Mouse (Mus musculus): Measurements from ENCODE around the gene Mrpl27. TPM values are rescaled to one million over a fixed set of nuclear protein-coding genes. Genes with fewer than 3 reads are reported as not detected.
"Not testable (repeated sequence)": the region's sequence is repeated elsewhere in the genome, so short reads cannot be mapped to it uniquely, and the experiment has no call there.

Mrpl27 gene
- polyA plus RNA-seq, 1 experiment from 2014 or later: 147 TPM

- not testable (repeated sequence) for H3K4me3 ChIP-seq (ENCODE audit: low read depth, low read length); H3K9me3 ChIP-seq (ENCODE audit: control insufficient read depth, low read length); ATAC-seq (ENCODE audit: low read depth); H3K27me3 ChIP-seq (ENCODE audit: control insufficient read depth, insufficient read depth, low read length); H3K4me1 ChIP-seq (ENCODE audit: control insufficient read depth, insufficient read depth, low read length); H3K27ac ChIP-seq (ENCODE audit: low read depth, low read length); H3K36me3 ChIP-seq (ENCODE audit: control insufficient read depth, insufficient read depth, low read length); H3K4me2 ChIP-seq (ENCODE audit: low read depth, low read length); H3K9ac ChIP-seq (replicated peaks; ENCODE audit: low read depth, low read length)
- WGBS: 97% methylated on average over 5 of the region's 7 CpGs
Measured at GRCm38 (mm10) chr11:94651241-94651640, 2.3 kb upstream of the Mrpl27 start.

- Histone ChIP-seq H3K36me3 (ENCODE audit: control insufficient read depth, insufficient read depth, low read length) (no peaks in the 10 kb centered on the region), H3K4me1 (ENCODE audit: control insufficient read depth, insufficient read depth, low read length) (peaks cover 9% of the 10 kb centered on the region; the same call in 1 of the 2 replicates), H3K27me3 (ENCODE audit: control insufficient read depth, insufficient read depth, low read length) (no peaks in the 10 kb centered on the region), H3K27ac (ENCODE audit: low read depth, low read length) (no peak overlapping the region), H3K4me3 (ENCODE audit: low read depth, low read length) (peak overlapping the region; percentile 56), H3K9ac (replicated peaks; ENCODE audit: low read depth, low read length) (no peak overlapping the region), H3K9me3 (ENCODE audit: control insufficient read depth, low read length) (no peaks in the 10 kb centered on the region), H3K4me2 (ENCODE audit: low read depth, low read length) (peak overlapping the region; percentile 69)
- WGBS: 49% methylated on average over 8 of the region's 8 CpGs
- no peak for ATAC-seq (ENCODE audit: low read depth)
Measured at GRCm38 (mm10) chr11:94652973-94653372, 594 bp upstream of the Mrpl27 start.

GRCm38 (mm10) chr11:94661344-94661743 is 7.8 kb downstream of the Mrpl27 start:
- no peak overlapping the region for H3K4me3 ChIP-seq (ENCODE audit: low read depth, low read length)
- H3K27me3 ChIP-seq (ENCODE audit: control insufficient read depth, insufficient read depth, low read length): no peaks in the 10 kb centered on the region
- WGBS: 71% methylated on average over 1 of the region's 1 CpGs
- no peak overlapping the region for H3K4me2 ChIP-seq (ENCODE audit: low read depth, low read length)
- no peaks in the 10 kb centered on the region for H3K9me3 ChIP-seq (ENCODE audit: control insufficient read depth, low read length)
- H3K9ac ChIP-seq (replicated peaks; ENCODE audit: low read depth, low read length): no peak overlapping the region
- no peak for ATAC-seq (ENCODE audit: low read depth)
- no peak overlapping the region for H3K27ac ChIP-seq (ENCODE audit: low read depth, low read length)
- peaks cover 33% of the 10 kb centered on the region for H3K36me3 ChIP-seq (ENCODE audit: control insufficient read depth, insufficient read depth, low read length)
- H3K4me1 ChIP-seq (ENCODE audit: control insufficient read depth, insufficient read depth, low read length): no peaks in the 10 kb centered on the region

- no peak for ATAC-seq (ENCODE audit: low read depth)
Measured at GRCm38 (mm10) chr11:94665281-94665680, 11.7 kb downstream of the Mrpl27 start.

GRCm38 (mm10) chr11:94674984-94675383 is 21.4 kb downstream of the Mrpl27 start:
- H3K9me3 ChIP-seq (ENCODE audit: control insufficient read depth, low read length): no peaks in the 10 kb centered on the region
- peaks cover 19% of the 10 kb centered on the region for H3K4me1 ChIP-seq (ENCODE audit: control insufficient read depth, insufficient read depth, low read length)
- no peak overlapping the region for H3K4me3 ChIP-seq (ENCODE audit: low read depth, low read length)
- H3K9ac ChIP-seq (replicated peaks; ENCODE audit: low read depth, low read length): no peak overlapping the region
- H3K4me2 ChIP-seq (ENCODE audit: low read depth, low read length): no peak overlapping the region
- H3K36me3 ChIP-seq (ENCODE audit: control insufficient read depth, insufficient read depth, low read length): no peaks in the 10 kb centered on the region; the same call in 1 of the 2 replicates
- no peaks in the 10 kb centered on the region for H3K27me3 ChIP-seq (ENCODE audit: control insufficient read depth, insufficient read depth, low read length)
- ATAC-seq (ENCODE audit: low read depth): no peak
- 85% methylated on average over 5 of the region's 5 CpGs for WGBS
- no peak overlapping the region for H3K27ac ChIP-seq (ENCODE audit: low read depth, low read length)

More at GRCm38 (mm10) chr11:94665281-94665680, 11.7 kb downstream of the Mrpl27 start:
- Histone ChIP-seq H3K4me2 (ENCODE audit: low read depth, low read length) (no peak overlapping the region), H3K4me3 (ENCODE audit: low read depth, low read length) (no peak overlapping the region), H3K9me3 (ENCODE audit: control insufficient read depth, low read length) (no peaks in the 10 kb centered on the region), H3K9ac (replicated peaks; ENCODE audit: low read depth, low read length) (no peak overlapping the region), H3K4me1 (ENCODE audit: control insufficient read depth, insufficient read depth, low read length) (no peaks in the 10 kb centered on the region), H3K27me3 (ENCODE audit: control insufficient read depth, insufficient read depth, low read length) (no peaks in the 10 kb centered on the region), H3K36me3 (ENCODE audit: control insufficient read depth, insufficient read depth, low read length) (peaks cover 56% of the 10 kb centered on the region), H3K27ac (ENCODE audit: low read depth, low read length) (no peak overlapping the region)
- 91% methylated on average over 6 of the region's 6 CpGs for WGBS

GRCm38 (mm10) chr11:94675446-94675845 is 21.9 kb downstream of the Mrpl27 start:
- Histone ChIP-seq H3K27ac (ENCODE audit: low read depth, low read length) (no peak overlapping the region), H3K4me3 (ENCODE audit: low read depth, low read length) (no peak overlapping the region)

GRCm38 (mm10) chr11:94676308-94676707 is 22.7 kb downstream of the Mrpl27 start:
- Histone ChIP-seq H3K9me3 (ENCODE audit: control insufficient read depth, low read length) (no peaks in the 10 kb centered on the region), H3K4me3 (ENCODE audit: low read depth, low read length) (peak overlapping the region; percentile 93), H3K9ac (replicated peaks; ENCODE audit: low read depth, low read length) (peak overlapping the region; percentile 94), H3K27me3 (ENCODE audit: control insufficient read depth, insufficient read depth, low read length) (no peaks in the 10 kb centered on the region), H3K4me2 (ENCODE audit: low read depth, low read length) (peak overlapping the region; percentile 79), H3K4me1 (ENCODE audit: control insufficient read depth, insufficient read depth, low read length) (peaks cover 19% of the 10 kb centered on the region), H3K27ac (ENCODE audit: low read depth, low read length) (peak overlapping the region; percentile 92; the same call in 1 of the 2 replicates), H3K36me3 (ENCODE audit: control insufficient read depth, insufficient read depth, low read length) (no peaks in the 10 kb centered on the region)
- no peak for ATAC-seq (ENCODE audit: low read depth)
- 50% methylated on average over 4 of the region's 4 CpGs for WGBS

More at GRCm38 (mm10) chr11:94675446-94675845, 21.9 kb downstream of the Mrpl27 start:
- Histone ChIP-seq H3K9me3 (ENCODE audit: control insufficient read depth, low read length) (no peaks in the 10 kb centered on the region), H3K9ac (replicated peaks; ENCODE audit: low read depth, low read length) (no peak overlapping the region), H3K36me3 (ENCODE audit: control insufficient read depth, insufficient read depth, low read length) (no peaks in the 10 kb centered on the region), H3K4me1 (ENCODE audit: control insufficient read depth, insufficient read depth, low read length) (peaks cover 19% of the 10 kb centered on the region), H3K27me3 (ENCODE audit: control insufficient read depth, insufficient read depth, low read length) (no peaks in the 10 kb centered on the region), H3K4me2 (ENCODE audit: low read depth, low read length) (peak overlapping the region; percentile 79)
- 84% methylated on average over 5 of the region's 5 CpGs for WGBS
- ATAC-seq (ENCODE audit: low read depth): no peak

GRCm38 (mm10) chr11:94676754-94677606 is 23.4 kb downstream of the Mrpl27 start, which contains the start of gene Xylt2:
Xylt2 (minus strand) TSS chr11:94677515.
- peak within 1 kb of the TSS; percentile 79 for H3K4me2 ChIP-seq (ENCODE audit: low read depth, low read length)
- peaks cover 19% of the 10 kb centered on the region for H3K4me1 ChIP-seq (ENCODE audit: control insufficient read depth, insufficient read depth, low read length)
- WGBS: under 1% methylated on average over 78 of the region's 82 CpGs
- H3K9me3 ChIP-seq (ENCODE audit: control insufficient read depth, low read length): no peaks in the 10 kb centered on the region
- peak within 1 kb of the TSS; percentile 93 for H3K4me3 ChIP-seq (ENCODE audit: low read depth, low read length)
- H3K9ac ChIP-seq (replicated peaks; ENCODE audit: low read depth, low read length): peak within 1 kb of the TSS; percentile 94
- H3K27me3 ChIP-seq (ENCODE audit: control insufficient read depth, insufficient read depth, low read length): no peaks in the 10 kb centered on the region
- H3K27ac ChIP-seq (ENCODE audit: low read depth, low read length): peak within 1 kb of the TSS; percentile 92
- ATAC-seq (ENCODE audit: low read depth): peak; percentile 96
- H3K36me3 ChIP-seq (ENCODE audit: control insufficient read depth, insufficient read depth, low read length): no peaks in the 10 kb centered on the region

GRCm38 (mm10) chr11:94677607-94678145 is 24.1 kb downstream of the Mrpl27 start:
- Histone ChIP-seq H3K4me3 (ENCODE audit: low read depth, low read length) (peak overlapping the region; percentile 93), H3K27ac (ENCODE audit: low read depth, low read length) (peak overlapping the region; percentile 92), H3K9me3 (ENCODE audit: control insufficient read depth, low read length) (no peaks in the 10 kb centered on the region), H3K4me2 (ENCODE audit: low read depth, low read length) (peak overlapping the region; percentile 79), H3K4me1 (ENCODE audit: control insufficient read depth, insufficient read depth, low read length) (peaks cover 19% of the 10 kb centered on the region), H3K27me3 (ENCODE audit: control insufficient read depth, insufficient read depth, low read length) (no peaks in the 10 kb centered on the region), H3K36me3 (ENCODE audit: control insufficient read depth, insufficient read depth, low read length) (no peaks in the 10 kb centered on the region), H3K9ac (replicated peaks; ENCODE audit: low read depth, low read length) (peak overlapping the region; percentile 94)
- 32% methylated on average over 15 of the region's 15 CpGs for WGBS
- peak; percentile 36; the same call in 1 of the 2 replicates for ATAC-seq (ENCODE audit: low read depth)
